Mouse (Mus musculus) midbrain, embryonic 15.5 days (tissue): ENCODE measurements around the gene Gnat3. TPM values are rescaled to one million over a fixed set of nuclear protein-coding genes. Genes with fewer than 3 reads are reported as not detected.
"Not testable (repeated sequence)": the region's sequence is repeated elsewhere in the genome, so short reads cannot be mapped to it uniquely, and the experiment has no call there.

Source experiments
- ATAC-seq: fragments of 200-750 bp; cut with Nextera tagmentation; replicated peaks from 2 replicates; pipeline ENCODE4 v1.8.0; 2017; ENCODE audit warnings: moderate TSS enrichment
- H3K27ac ChIP-seq: fragments of 300-500 bp; sonication (generic); 2 replicates; pipeline ENCODE4 v1.5.1; 2015; ENCODE audit warnings: mild to moderate bottlenecking, inconsistent platforms
- H3K27me3 ChIP-seq: fragments of 300-500 bp; sonication (generic); replicated peaks from 2 replicates; pipeline ENCODE4 v1.6.1; 2015; ENCODE audit warnings: inconsistent platforms
- H3K36me3 ChIP-seq: fragments of 300-500 bp; sonication (generic); replicated peaks from 2 replicates; pipeline ENCODE4 v1.6.1; 2015; ENCODE audit warnings: inconsistent platforms
- H3K4me1 ChIP-seq: fragments of 300-500 bp; sonication (generic); 2 replicates; pipeline ENCODE4 v1.6.1; 2015; ENCODE audit warnings: inconsistent platforms
- H3K4me2 ChIP-seq: fragments of 300-500 bp; sonication (generic); 2 replicates; pipeline ENCODE4 v1.6.1; 2015; ENCODE audit warnings: inconsistent platforms, mild to moderate bottlenecking, moderate library complexity
- H3K4me3 ChIP-seq: fragments of 300-500 bp; sonication (generic); 2 replicates; pipeline ENCODE4 v1.5.1; 2015; ENCODE audit warnings: mild to moderate bottlenecking, inconsistent platforms
- H3K9ac ChIP-seq: fragments of 300-500 bp; sonication (generic); 2 replicates; pipeline ENCODE4 v1.6.1; 2015; ENCODE audit warnings: mild to moderate bottlenecking, inconsistent platforms
- H3K9me3 ChIP-seq: fragments of 300-500 bp; sonication (generic); 2 replicates; pipeline ENCODE4 v1.6.1; 2016; ENCODE audit warnings: inconsistent platforms
- WGBS: fragments of 180-500 bp; shearing (Covaris S2); methylation state at CpG from one replicate; pipeline ENCODE4 v1.1.7; 2015; ENCODE audit warnings: mixed read lengths; 5-methylcytosine and 5-hydroxymethylcytosine counted together
- polyA plus RNA-seq: library from polyadenylated mRNA; unstranded; fragments of >200 nt; fragmentation: Nextera tagmentation; extraction: Ambion mirVana; gene quantifications from 2 replicates; pipeline ENCODE4 v1.2.1, GENCODE M21; 2015

Gene Gnat3
- polyA plus RNA-seq = not detected in 2 replicates

DNA sequence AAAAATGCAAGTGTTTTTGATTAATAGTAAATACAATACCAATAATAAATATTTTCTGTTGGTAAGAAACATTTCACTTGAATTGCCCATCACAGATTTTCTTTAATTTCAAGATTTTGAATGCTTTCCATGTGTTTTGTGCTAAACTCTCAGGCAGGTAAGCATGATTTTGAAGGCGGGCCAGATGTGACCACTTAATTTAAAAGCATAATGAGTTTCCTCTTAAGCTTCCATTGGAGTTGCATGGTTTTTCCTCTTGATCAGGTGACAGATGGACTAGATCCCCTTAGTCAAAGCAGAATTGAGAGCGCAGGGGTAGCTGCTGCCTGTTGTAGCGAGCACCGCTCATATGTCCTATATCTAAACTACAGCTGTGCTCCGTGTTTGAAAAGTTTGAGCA is at the start of gene Gnat3:
Gene Gnat3 (plus strand): TSS at position 301 of the 400 bp plus-strand sequence.
- no peaks in the 10 kb centered on the region for H3K36me3 ChIP-seq
- WGBS = 85% methylated on average over 5 of the region's 5 CpGs
- no peak for ATAC-seq
- no peaks in the 10 kb centered on the region for H3K9me3 ChIP-seq
- H3K27ac ChIP-seq = no peak within 1 kb of the TSS
- H3K9ac ChIP-seq = no peak within 1 kb of the TSS
- H3K4me3 ChIP-seq = no peak within 1 kb of the TSS
- H3K27me3 ChIP-seq = no peaks in the 10 kb centered on the region
- no peaks in the 10 kb centered on the region for H3K4me1 ChIP-seq
- H3K4me2 ChIP-seq = no peak within 1 kb of the TSS

DNA sequence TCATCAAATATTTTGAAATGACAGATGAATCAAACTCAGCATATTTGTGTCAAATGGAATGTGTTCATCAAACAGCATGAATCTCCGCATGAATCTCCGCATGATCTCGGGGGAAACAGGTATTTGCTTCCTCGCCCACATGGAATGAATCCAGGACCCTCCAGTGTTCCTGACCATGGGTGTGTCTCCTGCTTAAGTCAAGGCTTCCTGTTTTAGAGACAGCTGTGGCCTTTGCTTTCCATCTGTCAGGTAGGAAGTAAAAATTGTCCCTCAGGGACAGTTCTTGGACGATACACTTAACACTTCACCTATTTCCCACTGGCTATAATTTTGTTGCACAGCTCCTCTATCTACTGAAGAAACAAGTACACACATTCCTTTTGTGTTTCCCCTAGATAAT is 43.4 kb upstream of the Gnat3 start:
- Histone ChIP-seq H3K27me3 (no peaks in the 10 kb centered on the region), H3K4me2 (no peak overlapping the region), H3K4me1 (no peaks in the 10 kb centered on the region), H3K36me3 (no peaks in the 10 kb centered on the region), H3K27ac (no peak overlapping the region), H3K9me3 (no peaks in the 10 kb centered on the region), H3K4me3 (no peak overlapping the region), H3K9ac (no peak overlapping the region)
- no peak for ATAC-seq
- WGBS = 82% methylated on average over 5 of the region's 5 CpGs

DNA sequence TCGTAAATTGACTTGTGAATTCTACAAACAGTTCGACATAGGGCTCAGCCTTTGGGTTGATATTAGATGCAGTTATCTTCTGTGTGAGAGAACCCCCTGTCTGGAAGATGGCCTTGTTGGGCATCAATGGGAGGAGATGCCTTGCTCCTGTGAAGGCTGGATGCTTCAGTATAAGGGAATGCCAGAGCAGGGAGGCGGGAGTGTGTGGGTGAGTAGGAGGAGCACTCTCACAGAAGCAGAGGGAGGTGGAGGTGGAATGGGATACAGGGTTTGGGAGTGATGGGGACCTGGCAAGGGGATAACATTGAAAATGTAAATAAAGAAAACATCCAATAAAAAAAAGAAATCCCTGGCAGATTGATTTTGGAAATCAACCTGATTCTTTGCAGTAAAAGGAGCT is 38.7 kb upstream of the Gnat3 start:
- Histone ChIP-seq H3K9me3 (no peaks in the 10 kb centered on the region), H3K27ac (no peak overlapping the region), H3K4me2 (no peak overlapping the region), H3K9ac (no peak overlapping the region), H3K36me3 (no peaks in the 10 kb centered on the region), H3K27me3 (no peaks in the 10 kb centered on the region), H3K4me1 (no peaks in the 10 kb centered on the region), H3K4me3 (no peak overlapping the region)
- no peak for ATAC-seq
- WGBS = 81% methylated on average over 3 of the region's 3 CpGs

DNA sequence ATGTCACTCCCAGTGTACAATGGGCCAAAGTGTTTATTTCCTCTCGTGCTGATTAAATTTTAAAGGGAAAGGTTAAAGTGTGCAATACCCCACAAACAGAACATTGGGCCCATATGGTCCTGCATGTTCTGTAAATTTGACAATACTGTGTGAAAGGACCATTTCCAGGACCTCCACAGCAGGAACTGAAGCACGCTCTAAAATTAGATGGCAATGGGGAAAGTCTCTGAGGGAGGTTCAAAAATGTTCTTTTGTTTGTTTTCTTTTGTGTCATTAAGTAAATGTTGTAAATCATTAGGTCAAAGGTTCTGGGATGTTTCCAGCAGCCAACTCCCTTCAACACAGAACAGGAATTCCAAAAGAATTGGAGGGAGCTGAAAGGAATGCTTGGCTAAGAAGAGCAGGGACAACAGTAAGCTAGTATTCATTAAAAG is 38.2 kb upstream of the Gnat3 start:
- H3K27me3 ChIP-seq = no peaks in the 10 kb centered on the region
- no peak overlapping the region for H3K4me3 ChIP-seq
- H3K36me3 ChIP-seq = no peaks in the 10 kb centered on the region
- H3K4me1 ChIP-seq = no peaks in the 10 kb centered on the region
- H3K4me2 ChIP-seq = no peak overlapping the region
- H3K27ac ChIP-seq = no peak overlapping the region
- no peaks in the 10 kb centered on the region for H3K9me3 ChIP-seq
- ATAC-seq = no peak
- H3K9ac ChIP-seq = no peak overlapping the region
- WGBS = 69% methylated on average over 2 of the region's 2 CpGs

DNA sequence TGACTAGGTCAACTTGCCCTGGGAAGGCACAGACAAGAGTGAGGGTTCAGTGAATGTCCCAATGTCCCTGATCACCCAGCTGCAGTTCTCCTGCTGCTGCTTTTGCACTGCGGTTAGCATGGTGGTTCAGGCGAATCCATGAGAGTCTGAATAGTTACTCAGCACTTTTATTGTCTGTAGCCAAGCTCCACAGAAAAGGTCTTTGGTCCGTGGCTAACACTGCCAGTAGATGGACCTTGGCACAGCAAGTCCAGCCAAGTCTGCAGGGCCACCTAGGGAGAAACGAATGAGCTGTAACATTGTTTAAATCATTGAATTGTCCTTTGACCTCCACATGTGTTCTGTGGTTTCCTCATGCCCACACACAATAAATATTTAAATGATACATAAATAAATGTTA is 33.9 kb upstream of the Gnat3 start:
- no peak for ATAC-seq
- no peak overlapping the region for H3K4me2 ChIP-seq
- no peaks in the 10 kb centered on the region for H3K4me1 ChIP-seq
- no peaks in the 10 kb centered on the region for H3K9me3 ChIP-seq
- no peaks in the 10 kb centered on the region for H3K36me3 ChIP-seq
- H3K27ac ChIP-seq = no peak overlapping the region
- no peak overlapping the region for H3K4me3 ChIP-seq
- H3K27me3 ChIP-seq = no peaks in the 10 kb centered on the region
- no peak overlapping the region for H3K9ac ChIP-seq
- 24% methylated on average over 4 of the region's 4 CpGs for WGBS

DNA sequence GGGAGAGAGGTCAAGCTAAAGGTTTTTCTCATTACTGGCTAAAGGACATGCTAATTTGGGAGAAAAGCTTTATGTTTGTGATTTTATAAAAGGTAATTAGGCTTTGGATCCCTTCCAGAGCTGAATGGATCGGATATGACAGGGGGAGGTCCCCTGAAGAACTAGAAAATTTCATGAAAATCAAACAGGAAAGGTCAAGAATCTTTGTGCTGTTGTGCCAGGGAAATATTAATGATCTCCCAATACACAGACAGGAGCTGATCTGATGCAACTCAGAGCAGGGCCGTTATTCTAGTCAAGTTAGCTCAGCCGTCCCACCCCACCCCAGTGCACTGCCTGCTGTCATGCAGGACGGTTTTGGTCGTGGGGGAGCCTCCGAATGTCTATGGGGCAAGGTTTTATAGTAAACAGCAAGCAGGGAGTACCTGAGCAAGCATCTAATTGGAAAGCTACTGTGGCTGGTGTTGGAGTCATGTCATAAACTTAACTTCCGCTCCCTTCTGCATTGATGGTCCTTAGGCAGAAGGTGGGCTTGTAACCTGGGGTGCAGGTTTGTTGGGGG is 33.3 kb upstream of the Gnat3 start:
- H3K36me3 ChIP-seq = no peaks in the 10 kb centered on the region
- 52% methylated on average over 7 of the region's 7 CpGs for WGBS
- no peak overlapping the region for H3K4me2 ChIP-seq
- no peak overlapping the region for H3K4me3 ChIP-seq
- no peaks in the 10 kb centered on the region for H3K9me3 ChIP-seq
- H3K9ac ChIP-seq = no peak overlapping the region
- H3K4me1 ChIP-seq = no peaks in the 10 kb centered on the region
- no peak overlapping the region for H3K27ac ChIP-seq
- no peaks in the 10 kb centered on the region for H3K27me3 ChIP-seq
- no peak for ATAC-seq

DNA sequence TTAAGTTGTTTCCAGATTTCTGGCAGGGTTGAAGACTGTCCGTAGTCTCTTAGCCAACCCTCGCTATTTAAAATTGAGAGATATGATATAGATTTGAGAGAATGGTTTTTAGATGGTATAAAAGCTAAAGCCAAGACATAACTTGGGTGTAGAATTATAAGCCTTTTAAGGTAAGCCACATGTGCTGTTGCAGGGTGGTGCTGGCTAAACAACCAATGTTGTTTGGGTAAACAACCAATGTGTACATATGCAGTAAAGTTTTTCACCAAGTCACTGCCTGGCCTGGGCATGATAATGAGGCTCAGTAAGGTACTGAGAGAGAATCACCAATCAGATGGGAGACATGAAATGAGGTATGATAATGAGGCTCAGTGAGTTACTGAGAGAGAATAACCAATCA is 30.8 kb upstream of the Gnat3 start:
- WGBS = 96% methylated on average over 2 of the region's 2 CpGs
- not testable (repeated sequence) for ATAC-seq, H3K9ac ChIP-seq, H3K27me3 ChIP-seq, H3K9me3 ChIP-seq, H3K36me3 ChIP-seq, H3K4me2 ChIP-seq, H3K4me3 ChIP-seq, H3K4me1 ChIP-seq, H3K27ac ChIP-seq

DNA sequence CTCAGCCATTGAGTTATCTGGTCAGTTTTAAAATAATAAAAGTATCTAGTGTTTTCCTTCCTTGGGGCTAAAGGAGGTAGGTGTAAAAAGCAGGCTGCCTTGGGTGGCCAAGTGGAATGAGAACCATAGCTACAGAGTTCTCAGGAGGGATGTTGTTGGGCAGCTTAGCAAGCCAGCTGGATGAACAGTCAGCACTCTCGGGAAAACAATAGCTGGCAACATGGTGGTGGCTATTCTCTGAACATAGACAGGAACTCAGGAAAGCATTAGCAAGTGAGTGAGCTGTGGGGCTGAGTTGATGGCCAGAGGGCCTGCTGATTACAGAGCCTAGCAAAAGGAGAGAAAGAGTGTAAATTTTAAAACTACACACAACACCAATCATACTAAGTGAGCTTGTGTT is 27.8 kb upstream of the Gnat3 start:
- 60% methylated on average over 1 of the region's 1 CpGs for WGBS
- H3K4me3 ChIP-seq = no peak overlapping the region
- no peaks in the 10 kb centered on the region for H3K27me3 ChIP-seq
- no peak overlapping the region for H3K4me2 ChIP-seq
- no peaks in the 10 kb centered on the region for H3K4me1 ChIP-seq
- ATAC-seq = no peak
- no peaks in the 10 kb centered on the region for H3K36me3 ChIP-seq
- H3K9me3 ChIP-seq = no peaks in the 10 kb centered on the region
- H3K9ac ChIP-seq = no peak overlapping the region
- no peak overlapping the region for H3K27ac ChIP-seq

DNA sequence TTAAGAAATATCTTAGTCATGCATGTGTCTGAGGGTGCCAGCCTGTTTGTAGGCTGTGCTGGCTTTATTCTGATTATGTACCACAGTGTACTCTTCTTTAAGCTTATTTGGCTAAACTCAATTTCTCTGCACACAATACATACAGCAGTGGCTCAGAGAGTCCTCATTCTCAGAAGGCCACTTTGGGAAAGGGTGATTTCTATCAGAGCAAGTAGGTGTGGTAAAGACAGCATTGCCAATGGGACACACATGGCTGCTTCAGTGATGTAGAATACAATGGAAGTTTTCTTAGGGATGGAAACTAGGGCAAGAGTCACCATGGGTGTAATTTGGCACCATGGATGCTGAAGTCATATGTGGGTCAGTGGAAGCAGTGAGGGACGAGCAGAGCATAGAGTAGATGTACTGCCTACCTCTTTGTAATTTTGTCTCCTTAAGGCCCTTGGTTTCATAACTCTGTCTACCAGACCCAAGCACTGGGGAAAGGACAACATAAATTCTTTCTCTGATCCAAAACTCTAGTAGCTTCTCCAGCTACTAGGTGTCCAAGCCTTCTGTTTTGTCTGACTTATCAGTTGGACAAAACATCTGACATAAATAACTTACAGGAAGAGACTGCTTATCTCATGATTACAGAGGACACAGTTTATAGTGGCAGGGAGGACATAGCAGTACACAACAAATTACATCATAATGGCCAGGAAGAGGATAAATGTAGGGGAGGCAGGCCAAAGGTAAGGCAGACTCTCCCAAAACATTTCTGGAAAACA is 24.0 kb upstream of the Gnat3 start:
- ATAC-seq = no peak
- no peak overlapping the region for H3K27ac ChIP-seq
- H3K9me3 ChIP-seq = no peaks in the 10 kb centered on the region
- 55% methylated on average over 1 of the region's 1 CpGs for WGBS
- no peak overlapping the region for H3K9ac ChIP-seq
- no peak overlapping the region for H3K4me2 ChIP-seq
- H3K4me3 ChIP-seq = no peak overlapping the region
- no peaks in the 10 kb centered on the region for H3K4me1 ChIP-seq
- H3K36me3 ChIP-seq = no peaks in the 10 kb centered on the region
- no peaks in the 10 kb centered on the region for H3K27me3 ChIP-seq

DNA sequence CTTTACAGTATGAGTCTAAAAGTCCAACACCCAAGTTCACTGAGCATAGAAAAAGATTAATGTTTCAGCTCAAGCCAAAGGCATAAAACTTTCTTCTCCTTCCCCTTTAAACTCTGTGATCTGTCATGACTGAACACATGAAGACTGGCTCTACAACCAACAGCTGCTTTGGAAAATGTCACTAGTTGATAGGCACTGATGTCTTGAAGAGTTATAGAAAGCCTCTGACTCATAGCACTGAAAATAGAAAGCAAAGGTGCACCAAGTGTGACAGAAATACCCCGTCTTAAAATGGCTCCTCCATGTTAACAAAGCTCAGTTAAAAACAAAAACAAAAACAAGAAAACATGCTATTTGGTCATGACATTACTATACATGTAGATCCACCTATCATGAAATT is 5.9 kb upstream of the Gnat3 start:
- Histone ChIP-seq H3K4me3 (no peak overlapping the region), H3K4me1 (no peaks in the 10 kb centered on the region), H3K36me3 (no peaks in the 10 kb centered on the region), H3K27me3 (no peaks in the 10 kb centered on the region), H3K9ac (no peak overlapping the region), H3K4me2 (no peak overlapping the region), H3K9me3 (no peaks in the 10 kb centered on the region), H3K27ac (no peak overlapping the region)
- WGBS = 94% methylated on average over 1 of the region's 1 CpGs
- no peak for ATAC-seq

DNA sequence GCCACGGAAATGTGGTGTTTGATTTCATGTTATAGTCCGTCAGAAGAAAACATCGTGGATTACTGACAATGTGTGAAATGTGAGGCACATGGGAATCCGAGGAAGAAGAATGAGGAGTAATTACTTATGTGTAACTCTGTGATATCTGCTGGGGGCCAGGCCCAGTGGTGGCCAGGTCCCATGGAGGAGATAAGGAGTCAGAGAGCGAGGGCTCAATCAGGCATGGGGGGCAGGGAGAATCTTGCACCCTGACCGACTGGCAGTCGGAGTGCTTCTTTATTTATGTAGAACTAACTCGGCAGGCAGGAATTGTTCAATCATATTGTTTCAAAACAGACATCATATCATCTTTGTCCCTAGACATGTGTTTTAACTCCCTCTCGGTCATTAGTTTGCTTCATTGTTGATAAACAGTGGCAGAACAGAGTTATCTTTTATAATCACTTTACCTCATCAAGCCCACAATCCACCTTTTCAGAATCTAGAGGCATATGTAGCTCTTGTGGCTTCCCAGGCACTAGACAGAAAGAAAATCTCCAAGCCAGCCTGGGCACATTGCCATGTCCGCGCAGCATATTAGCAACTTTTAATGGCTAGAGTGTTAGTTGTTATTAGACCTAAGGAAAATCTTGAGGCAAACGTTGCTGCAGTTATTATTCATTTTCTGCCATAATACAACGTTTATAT is 7.5 kb downstream of the Gnat3 start:
- H3K27ac ChIP-seq = no peak overlapping the region
- H3K4me3 ChIP-seq = no peak overlapping the region
- no peak overlapping the region for H3K9ac ChIP-seq
- 85% methylated on average over 13 of the region's 13 CpGs for WGBS
- no peaks in the 10 kb centered on the region for H3K4me1 ChIP-seq
- no peak for ATAC-seq
- no peaks in the 10 kb centered on the region for H3K27me3 ChIP-seq
- no peaks in the 10 kb centered on the region for H3K36me3 ChIP-seq
- H3K9me3 ChIP-seq = no peaks in the 10 kb centered on the region
- H3K4me2 ChIP-seq = no peak overlapping the region

DNA sequence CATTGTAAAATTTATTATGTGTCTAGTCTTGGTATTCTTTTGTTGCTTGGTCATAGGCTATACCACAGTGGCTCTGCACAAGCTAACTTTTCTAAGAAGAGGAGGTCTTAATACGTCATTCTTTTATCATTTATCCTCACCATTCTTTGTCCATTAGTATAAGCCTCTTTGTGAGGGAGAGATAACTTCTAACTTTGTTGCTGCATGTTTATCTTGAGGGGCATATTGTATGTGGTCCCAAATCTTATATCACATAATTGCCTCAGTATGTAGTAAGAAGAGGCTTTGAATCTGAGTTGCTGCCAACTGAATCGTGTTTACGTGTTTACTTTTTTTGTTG is 8.0 kb downstream of the Gnat3 start:
- ATAC-seq = no peak
- WGBS = 89% methylated on average over 3 of the region's 3 CpGs
- no peak overlapping the region for H3K4me3 ChIP-seq
- no peak overlapping the region for H3K9ac ChIP-seq
- H3K9me3 ChIP-seq = no peaks in the 10 kb centered on the region
- H3K4me1 ChIP-seq = no peaks in the 10 kb centered on the region
- H3K27me3 ChIP-seq = no peaks in the 10 kb centered on the region
- no peaks in the 10 kb centered on the region for H3K36me3 ChIP-seq
- no peak overlapping the region for H3K4me2 ChIP-seq
- no peak overlapping the region for H3K27ac ChIP-seq
